Mouse (Mus musculus) neural tube, embryonic 12.5 days (tissue): ENCODE measurements around the gene Lysmd1. TPM values are rescaled to one million over a fixed set of nuclear protein-coding genes. Genes with fewer than 3 reads are reported as not detected.
"Not testable (repeated sequence)": the region's sequence is repeated elsewhere in the genome, so short reads cannot be mapped to it uniquely, and the experiment has no call there.

Source experiments
- ATAC-seq: fragments of 200-750 bp; cut with Nextera tagmentation; 2 replicates; pipeline ENCODE4 v1.8.0; 2017; ENCODE audit warnings: low read depth, mild to moderate bottlenecking, moderate TSS enrichment, moderate library complexity; ENCODE audit not compliant: low FRiP score
- H3K27ac ChIP-seq: fragments of 300-500 bp; sonication (generic); 2 replicates; pipeline ENCODE4 v1.5.1; 2016
- H3K27me3 ChIP-seq: fragments of 300-500 bp; sonication (generic); replicated peaks from 2 replicates; pipeline ENCODE4 v1.6.1; 2016; ENCODE audit warnings: mild to moderate bottlenecking
- H3K36me3 ChIP-seq: fragments of 300-500 bp; sonication (generic); 2 replicates; pipeline ENCODE4 v1.6.1; 2016; ENCODE audit warnings: mild to moderate bottlenecking
- H3K4me1 ChIP-seq: fragments of 300-500 bp; sonication (generic); 2 replicates; pipeline ENCODE4 v1.6.1; 2016
- H3K4me2 ChIP-seq: fragments of 300-500 bp; sonication (generic); replicated peaks from 2 replicates; pipeline ENCODE4 v1.6.1; 2016; ENCODE audit warnings: mild to moderate bottlenecking
- H3K4me3 ChIP-seq: fragments of 300-500 bp; sonication (generic); 2 replicates; pipeline ENCODE4 v1.5.1; 2016
- H3K9ac ChIP-seq: fragments of 300-500 bp; sonication (generic); 2 replicates; pipeline ENCODE4 v1.6.1; 2016; ENCODE audit warnings: mild to moderate bottlenecking
- H3K9me3 ChIP-seq: fragments of 300-500 bp; sonication (generic); 2 replicates; pipeline ENCODE4 v1.6.1; 2016; ENCODE audit warnings: mild to moderate bottlenecking
- WGBS: fragments of 180-500 bp; shearing (Covaris S2); methylation state at CpG from one replicate; pipeline ENCODE4 v1.1.7; 2016; 5-methylcytosine and 5-hydroxymethylcytosine counted together
- polyA plus RNA-seq: library from polyadenylated mRNA; unstranded; fragments of >200 nt; fragmentation: Nextera tagmentation; extraction: Ambion mirVana; gene quantifications from 2 replicates; pipeline ENCODE4 v1.2.1, GENCODE M21; 2016

Lysmd1 gene
- polyA plus RNA-seq, 1 experiment from 2014 or later, result 24.8 TPM

DNA sequence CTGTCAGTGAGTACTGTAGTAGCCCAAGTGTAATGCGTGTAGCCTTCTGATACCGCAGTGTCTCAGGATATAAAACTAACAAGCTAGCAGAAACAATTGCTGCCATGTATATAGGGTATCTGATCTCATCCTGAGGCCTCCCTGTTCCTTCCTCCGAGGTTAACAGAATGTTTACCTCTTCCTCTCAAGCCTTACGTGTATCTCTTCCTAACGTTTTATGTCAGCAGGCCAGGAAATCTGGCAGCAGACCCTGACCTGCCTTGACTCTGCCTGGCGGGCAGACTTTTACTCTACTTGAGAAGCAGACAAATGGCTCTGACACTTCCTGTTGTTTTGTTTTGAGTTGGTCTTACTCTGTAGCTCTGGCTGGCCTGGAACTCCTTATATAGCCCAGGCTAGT, 12.3 kb upstream of the Lysmd1 start:
- Histone ChIP-seq H3K4me1 (0 out of 2 replicates have a peak, but pooled peaks cover 3% of the 10 kb centered on the region), H3K9ac (no peak overlapping the region), H3K9me3 (no peaks in the 10 kb centered on the region), H3K27me3 (no peaks in the 10 kb centered on the region), H3K4me2 (no peak overlapping the region), H3K27ac (no peak overlapping the region), H3K36me3 (peaks cover 47% of the 10 kb centered on the region), H3K4me3 (no peak overlapping the region)
- ATAC-seq, result no peak
- 83% methylated on average over 6 of the region's 6 CpGs for WGBS

DNA sequence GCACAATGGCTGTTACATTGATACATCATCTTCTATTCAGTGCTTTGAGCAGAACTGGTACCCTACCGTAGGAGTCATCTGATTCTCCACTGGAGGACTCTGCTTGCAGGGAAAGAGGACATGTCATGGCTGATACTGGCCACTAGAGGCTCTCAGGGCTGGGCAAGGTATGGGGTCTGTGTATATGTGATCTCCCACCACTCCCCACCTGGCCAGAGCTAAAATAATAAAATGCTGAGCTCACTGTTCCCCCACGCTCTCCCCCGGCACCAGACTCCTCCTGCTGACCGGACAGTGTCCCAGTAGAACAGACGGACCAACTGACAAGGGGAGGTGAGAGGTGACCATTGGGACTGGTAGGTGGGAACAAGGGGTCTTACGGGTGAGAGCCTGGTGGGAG, 9.6 kb upstream of the Lysmd1 start, which contains the start of gene Tmod4:
Tmod4 (plus strand) TSS at position 231 of the 400 bp plus-strand sequence.
- no peak within 1 kb of the TSS for H3K4me2 ChIP-seq
- WGBS, result 52% methylated on average over 6 of the region's 6 CpGs
- ATAC-seq, result no peak
- H3K27ac ChIP-seq, result no peak within 1 kb of the TSS
- H3K4me3 ChIP-seq, result no peak within 1 kb of the TSS
- H3K9me3 ChIP-seq, result no peaks in the 10 kb centered on the region
- peaks cover 41% of the 10 kb centered on the region for H3K36me3 ChIP-seq
- H3K4me1 ChIP-seq, result peaks cover 5% of the 10 kb centered on the region
- H3K9ac ChIP-seq, result no peak within 1 kb of the TSS
- no peaks in the 10 kb centered on the region for H3K27me3 ChIP-seq

DNA sequence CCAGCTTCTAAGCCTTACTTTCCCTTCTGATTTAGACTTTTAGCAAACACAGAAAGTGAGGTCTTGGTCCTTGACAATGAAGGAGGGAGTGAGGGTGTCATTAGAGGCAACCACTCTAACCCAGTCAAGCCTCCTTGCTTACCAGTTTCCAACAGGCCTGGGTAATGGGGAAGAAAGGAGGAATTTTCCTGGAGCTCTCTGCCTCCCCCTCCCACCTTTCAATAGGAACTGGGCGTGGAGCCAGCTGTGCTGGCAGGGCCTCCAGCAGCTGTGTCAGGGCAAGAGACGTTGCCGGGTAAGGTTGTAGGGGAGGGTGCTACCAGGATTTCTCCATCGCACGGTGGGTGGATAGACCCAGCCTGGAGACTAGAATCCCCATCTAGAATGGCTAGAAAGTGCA, 8.9 kb upstream of the Lysmd1 start:
- H3K9ac ChIP-seq, result no peak overlapping the region
- ATAC-seq, result 0 out of 2 replicates have a peak, but pooled peaks have one; percentile 29
- no peak overlapping the region for H3K27ac ChIP-seq
- peaks cover 37% of the 10 kb centered on the region for H3K36me3 ChIP-seq
- H3K4me2 ChIP-seq, result no peak overlapping the region
- WGBS, result 41% methylated on average over 5 of the region's 5 CpGs
- no peak overlapping the region for H3K4me3 ChIP-seq
- H3K27me3 ChIP-seq, result no peaks in the 10 kb centered on the region
- peaks cover 13% of the 10 kb centered on the region for H3K4me1 ChIP-seq
- no peaks in the 10 kb centered on the region for H3K9me3 ChIP-seq

DNA sequence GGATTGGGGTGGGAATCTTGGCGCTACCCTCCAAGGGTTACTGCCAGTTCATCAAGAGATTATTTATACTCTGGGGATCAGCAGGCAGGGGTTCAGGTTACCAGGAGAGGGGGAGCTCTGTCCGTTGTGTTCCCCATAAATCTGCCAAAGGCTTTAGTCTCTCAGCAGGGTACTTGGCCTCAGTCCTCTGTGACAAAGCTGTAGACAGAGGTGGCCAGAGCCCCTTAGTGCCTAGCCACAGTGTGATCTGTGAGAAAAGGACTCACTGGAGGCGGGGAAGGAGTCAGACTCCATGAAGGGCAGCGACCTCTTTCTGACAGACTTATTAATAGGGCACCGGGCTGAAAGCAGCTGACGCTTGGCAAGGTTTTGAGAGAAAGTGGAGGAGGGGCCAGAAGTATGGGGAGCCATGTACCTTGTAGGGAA, 4.6 kb upstream of the Lysmd1 start:
- H3K36me3 ChIP-seq, result peaks cover 18% of the 10 kb centered on the region
- no peak for ATAC-seq
- no peak overlapping the region for H3K27ac ChIP-seq
- H3K4me1 ChIP-seq, result peaks cover 22% of the 10 kb centered on the region
- no peaks in the 10 kb centered on the region for H3K9me3 ChIP-seq
- H3K9ac ChIP-seq, result no peak overlapping the region
- H3K27me3 ChIP-seq, result no peaks in the 10 kb centered on the region
- H3K4me3 ChIP-seq, result no peak overlapping the region
- no peak overlapping the region; the same call in 1 of the 2 replicates for H3K4me2 ChIP-seq
- WGBS, result 13% methylated on average over 6 of the region's 6 CpGs

DNA sequence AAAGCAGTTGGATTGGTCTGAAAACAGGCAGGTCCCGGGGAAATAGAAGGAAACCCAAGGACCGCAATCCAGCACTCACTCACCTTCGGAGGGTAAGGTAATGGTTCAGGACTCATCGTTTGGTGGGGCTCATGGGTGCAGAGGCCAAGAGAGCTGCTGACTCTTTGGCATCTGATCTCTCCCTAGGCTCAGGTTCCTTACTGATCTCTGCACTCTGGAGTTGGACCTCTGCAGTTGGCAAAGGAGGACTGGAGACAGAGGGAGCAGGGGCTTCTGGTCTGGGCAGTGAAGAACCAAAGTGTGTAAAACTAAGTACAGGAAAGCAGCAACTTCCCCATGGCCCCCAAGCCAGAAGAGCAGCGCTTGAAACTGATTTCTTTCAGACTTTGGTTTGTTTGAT, 3.8 kb upstream of the Lysmd1 start:
- WGBS, result 86% methylated on average over 5 of the region's 5 CpGs
- no peak for ATAC-seq
- Histone ChIP-seq H3K4me3 (no peak overlapping the region), H3K9me3 (no peaks in the 10 kb centered on the region), H3K4me1 (peaks cover 23% of the 10 kb centered on the region), H3K4me2 (no peak overlapping the region), H3K27me3 (no peaks in the 10 kb centered on the region), H3K9ac (no peak overlapping the region), H3K27ac (no peak overlapping the region), H3K36me3 (peaks cover 18% of the 10 kb centered on the region)

DNA sequence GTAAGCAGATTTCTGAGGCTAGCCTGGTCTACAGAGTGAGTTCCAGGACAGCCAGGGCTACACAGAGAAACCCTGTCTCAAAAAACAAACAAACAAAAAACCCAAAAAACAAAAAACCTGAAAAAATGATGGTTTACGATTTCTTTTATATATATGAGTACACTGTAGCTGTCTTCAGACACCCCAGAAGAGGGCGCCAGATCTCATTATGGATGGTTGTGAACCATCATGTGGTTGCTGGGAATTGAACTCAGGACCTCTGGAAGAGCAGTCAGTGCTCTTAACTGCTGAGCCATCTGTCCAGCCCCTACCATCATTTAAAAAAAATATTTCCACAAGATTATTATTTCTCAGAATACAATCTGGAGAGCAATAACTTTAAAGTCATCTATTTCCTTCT, 1.5 kb upstream of the Lysmd1 start:
- H3K9me3 ChIP-seq, H3K27me3 ChIP-seq, H3K27ac ChIP-seq, H3K9ac ChIP-seq, ATAC-seq, H3K4me3 ChIP-seq, H3K4me2 ChIP-seq: not testable (repeated sequence)
- peaks cover 15% of the 10 kb centered on the region for H3K36me3 ChIP-seq
- WGBS, result 87% methylated on average over 2 of the region's 2 CpGs
- H3K4me1 ChIP-seq, result peaks cover 27% of the 10 kb centered on the region

DNA sequence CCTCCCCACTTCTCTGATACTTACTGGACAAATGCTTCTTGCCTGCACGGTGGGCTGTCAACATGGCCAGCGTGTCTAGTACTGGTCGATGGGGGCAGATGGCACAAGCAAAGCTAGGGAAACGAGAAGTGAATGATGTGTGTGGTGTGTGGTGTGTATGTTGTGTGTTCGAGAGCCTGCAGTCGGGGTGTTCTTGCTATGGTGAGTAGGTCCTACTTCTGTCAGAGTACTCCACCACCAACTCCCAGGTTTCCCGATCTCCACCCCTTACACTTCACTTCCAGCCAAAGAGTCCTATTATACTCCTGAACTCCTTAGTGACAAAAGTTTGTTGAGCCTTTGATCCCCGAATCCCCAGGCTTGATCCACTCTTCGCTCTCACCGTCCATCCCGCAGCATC, 712 bp upstream of the Lysmd1 start:
- Histone ChIP-seq H3K4me1 (peaks cover 27% of the 10 kb centered on the region), H3K27me3 (no peaks in the 10 kb centered on the region), H3K4me3 (peak overlapping the region; percentile 60), H3K27ac (no peak overlapping the region), H3K9me3 (no peaks in the 10 kb centered on the region), H3K9ac (peak overlapping the region; percentile 59), H3K4me2 (peak overlapping the region; percentile 76), H3K36me3 (peaks cover 15% of the 10 kb centered on the region)
- WGBS, result 62% methylated on average over 11 of the region's 11 CpGs
- ATAC-seq, result no peak; the same call in 1 of the 2 replicates

DNA sequence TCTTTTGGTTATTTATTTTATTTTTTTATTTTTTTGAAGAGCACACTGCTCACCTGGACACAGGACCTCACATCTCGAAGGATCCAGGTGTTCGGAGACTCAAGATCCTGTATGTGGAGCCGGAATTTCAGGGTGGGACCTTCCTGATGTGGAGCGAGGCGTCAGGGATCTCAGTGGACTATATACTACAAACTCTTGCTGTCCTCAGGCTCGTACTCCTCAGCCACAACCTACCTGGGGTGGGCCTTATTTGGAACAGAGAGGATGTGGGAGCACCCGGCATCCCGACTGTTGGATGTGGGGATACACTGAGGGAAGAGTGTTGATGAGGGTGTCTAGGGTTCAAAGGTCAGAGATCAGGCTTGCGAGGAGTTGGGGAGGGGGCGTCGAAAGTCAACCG, 245 bp downstream of the Lysmd1 start:
- not testable (repeated sequence) for H3K9me3 ChIP-seq, H3K27me3 ChIP-seq, H3K36me3 ChIP-seq, H3K4me2 ChIP-seq, H3K9ac ChIP-seq, H3K27ac ChIP-seq
- no CpG with 5 or more reads among the region's 12 CpGs for WGBS
- Histone ChIP-seq H3K4me3 (peak overlapping the region; percentile 60; the same call in 1 of the 2 replicates), H3K4me1 (peaks cover 25% of the 10 kb centered on the region)
- ATAC-seq, result peak; percentile 45

DNA sequence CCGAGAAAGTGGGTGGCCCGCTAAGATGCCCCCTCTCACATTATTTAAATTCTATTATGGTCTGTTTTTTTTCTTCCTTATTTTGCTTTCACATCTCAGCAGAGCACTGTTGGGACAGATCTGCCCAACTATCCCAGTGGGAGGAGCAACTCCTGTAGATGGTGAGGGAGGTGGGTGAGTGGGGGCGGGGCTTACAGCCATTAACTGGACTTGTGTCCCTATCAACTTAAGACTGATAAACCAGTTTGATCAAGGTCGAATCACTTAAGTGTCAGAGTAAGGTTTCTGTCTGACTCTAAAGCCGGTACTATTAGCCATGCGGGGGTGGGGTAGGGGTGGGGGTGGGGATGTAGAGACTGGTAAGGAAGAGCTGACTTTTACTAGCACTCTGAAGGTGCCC, 1.1 kb downstream of the Lysmd1 start:
- no peak overlapping the region for H3K27ac ChIP-seq
- H3K9me3 ChIP-seq, result no peaks in the 10 kb centered on the region
- ATAC-seq, result no peak
- peaks cover 17% of the 10 kb centered on the region for H3K4me1 ChIP-seq
- H3K27me3 ChIP-seq, result no peaks in the 10 kb centered on the region
- H3K36me3 ChIP-seq, result peaks cover 9% of the 10 kb centered on the region
- H3K4me2 ChIP-seq, result peak overlapping the region; percentile 58
- 30% methylated on average over 6 of the region's 6 CpGs for WGBS
- peak overlapping the region; percentile 23 for H3K4me3 ChIP-seq
- H3K9ac ChIP-seq, result 0 out of 2 replicates have a peak overlapping the region, but pooled peaks have one; percentile 35

DNA sequence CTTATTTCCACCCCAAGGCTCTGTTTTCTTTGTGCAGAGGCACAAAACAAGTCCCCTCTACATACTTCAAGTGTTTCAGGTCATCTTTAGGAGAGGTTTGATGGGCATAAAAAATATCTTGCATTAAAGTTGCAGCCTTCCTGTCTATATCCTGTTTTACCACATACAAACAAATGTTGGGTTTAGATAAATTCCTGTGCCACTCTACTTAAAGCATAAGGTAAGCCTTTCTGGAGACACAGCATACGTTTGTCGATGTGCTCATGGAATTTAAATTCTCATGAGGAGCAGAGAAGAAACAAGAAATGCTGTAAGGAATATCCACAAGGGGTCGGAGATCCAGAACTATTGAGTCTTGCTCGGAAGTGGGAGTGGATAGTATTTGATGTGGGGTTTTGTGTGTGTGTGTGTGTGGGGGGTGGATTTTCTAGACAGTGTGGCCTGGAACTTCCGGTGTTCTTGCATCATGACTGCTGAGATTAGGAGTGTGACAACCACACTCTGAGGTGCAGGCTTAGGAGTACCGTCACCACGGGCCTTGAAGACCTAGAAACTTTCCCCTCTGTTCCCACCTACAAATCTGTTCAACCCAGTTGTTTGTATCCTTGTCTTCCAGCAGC, 1.7 kb downstream of the Lysmd1 start:
- no peak overlapping the region for H3K9ac ChIP-seq
- peak overlapping the region; percentile 58 for H3K4me2 ChIP-seq
- ATAC-seq, result no peak
- peaks cover 13% of the 10 kb centered on the region for H3K36me3 ChIP-seq
- H3K27ac ChIP-seq, result no peak overlapping the region
- H3K27me3 ChIP-seq, result no peaks in the 10 kb centered on the region
- WGBS, result 91% methylated on average over 7 of the region's 7 CpGs
- H3K9me3 ChIP-seq, result no peaks in the 10 kb centered on the region
- H3K4me3 ChIP-seq, result no peak overlapping the region; the same call in 1 of the 2 replicates
- peaks cover 12% of the 10 kb centered on the region for H3K4me1 ChIP-seq

DNA sequence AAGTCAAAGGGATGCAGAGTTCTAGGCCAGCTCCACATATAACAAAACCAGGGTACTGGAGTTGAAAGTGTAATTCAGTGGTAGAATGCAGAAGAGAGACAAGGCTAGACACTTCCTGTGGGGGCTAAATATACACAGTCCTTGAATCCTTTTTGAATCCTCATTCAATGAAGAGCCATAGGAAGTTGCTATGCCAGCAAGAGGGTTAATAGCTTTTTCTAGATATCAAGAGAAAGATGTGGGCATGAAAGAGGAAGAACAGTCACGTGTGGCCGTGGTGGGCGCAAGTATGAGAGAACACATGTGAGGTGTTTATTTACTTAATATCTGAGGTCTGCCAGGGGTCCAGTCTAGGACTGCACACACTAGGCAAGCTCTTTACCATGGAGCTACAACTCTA, 2.4 kb downstream of the Lysmd1 start:
- 91% methylated on average over 3 of the region's 3 CpGs for WGBS

DNA sequence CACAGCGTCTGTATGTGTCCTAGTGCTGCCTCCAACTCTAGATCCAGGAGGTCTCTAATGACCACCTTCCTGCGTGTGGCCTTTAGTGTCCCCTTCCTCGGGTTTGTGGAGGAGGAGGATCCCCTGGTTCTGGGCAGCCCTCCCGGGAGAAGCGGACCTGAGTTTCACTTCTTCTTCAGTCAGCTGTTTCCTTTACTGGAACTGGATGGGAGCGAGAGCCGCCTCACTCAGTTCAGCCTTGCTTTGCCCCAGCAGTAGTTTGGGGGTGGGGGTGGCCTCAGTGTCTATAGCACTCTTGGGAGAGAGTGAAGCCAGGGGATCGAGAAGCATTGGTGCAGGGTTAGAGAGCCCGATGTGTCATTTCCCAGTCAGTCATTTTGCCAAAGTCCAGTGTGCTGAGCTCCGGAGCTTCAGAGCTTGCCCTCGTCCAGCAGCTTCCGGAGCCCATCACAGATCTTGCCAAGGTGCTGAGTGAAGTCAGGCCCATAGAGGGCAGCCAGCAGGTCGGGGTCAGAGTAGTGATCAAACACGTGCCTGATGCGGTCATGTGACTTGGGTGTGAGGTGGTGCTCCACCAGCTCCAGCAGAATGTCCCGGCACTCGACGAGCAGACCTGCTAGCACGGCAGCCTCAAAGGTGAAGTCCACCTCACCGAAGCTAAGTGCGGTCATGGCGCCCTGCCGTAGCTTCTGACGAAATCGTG, 5.8 kb downstream of the Lysmd1 start:
- Histone ChIP-seq H3K4me3 (no peak overlapping the region), H3K36me3 (peaks cover 12% of the 10 kb centered on the region), H3K4me1 (peaks cover 8% of the 10 kb centered on the region; the same call in 1 of the 2 replicates), H3K9me3 (no peaks in the 10 kb centered on the region), H3K27me3 (no peaks in the 10 kb centered on the region), H3K9ac (no peak overlapping the region), H3K4me2 (no peak overlapping the region), H3K27ac (no peak overlapping the region)
- ATAC-seq, result no peak
- 74% methylated on average over 25 of the region's 25 CpGs for WGBS

More for the DNA sequence above, 2.4 kb downstream of the Lysmd1 start:
- no peak overlapping the region for H3K9ac ChIP-seq
- H3K27me3 ChIP-seq, result no peaks in the 10 kb centered on the region
- H3K4me2 ChIP-seq, result no peak overlapping the region
- peaks cover 12% of the 10 kb centered on the region for H3K4me1 ChIP-seq
- H3K27ac ChIP-seq, result no peak overlapping the region
- H3K9me3 ChIP-seq, result no peaks in the 10 kb centered on the region
- peaks cover 12% of the 10 kb centered on the region for H3K36me3 ChIP-seq
- ATAC-seq, result no peak
- no peak overlapping the region for H3K4me3 ChIP-seq
